Mouse (Mus musculus): ENCODE data around the gene Snap91. TPM values are rescaled to one million over a fixed set of nuclear protein-coding genes. Genes with fewer than 3 reads are reported as not detected.
A peak's percentile ranks its signal among the peaks of the same experiment; 100 is the strongest.

Gene Snap91
- polyA plus RNA-seq, 1 experiment from 2014 or later: 172 TPM

- H3K4me2 ChIP-seq: no peak overlapping the region
- ATAC-seq (replicated peaks): no peak
These were observed 142.4 kb downstream of the Snap91 start for GRCm38 (mm10) chr9:86738067-86738466.

GRCm38 (mm10) chr9:86736991-86737390 is 143.5 kb downstream of the Snap91 start:
- Histone ChIP-seq H3K27ac (no peak overlapping the region), H3K4me1 (no peaks in the 10 kb centered on the region), H3K9me3 (no peaks in the 10 kb centered on the region), H3K36me3 (replicated peaks) (no peaks in the 10 kb centered on the region), H3K4me3 (no peak overlapping the region), H3K27me3 (replicated peaks) (no peaks in the 10 kb centered on the region), H3K4me2 (no peak overlapping the region), H3K9ac (no peak overlapping the region)
- WGBS: 97% methylated on average over 4 of the region's 4 CpGs
- no peak for ATAC-seq (replicated peaks)

More at GRCm38 (mm10) chr9:86738067-86738466, 142.4 kb downstream of the Snap91 start:
- Histone ChIP-seq H3K4me3 (no peak overlapping the region), H3K9ac (no peak overlapping the region), H3K27me3 (replicated peaks) (no peaks in the 10 kb centered on the region), H3K27ac (no peak overlapping the region), H3K9me3 (no peaks in the 10 kb centered on the region), H3K36me3 (replicated peaks) (no peaks in the 10 kb centered on the region), H3K4me1 (peaks cover 3% of the 10 kb centered on the region)
- WGBS: 97% methylated on average over 1 of the region's 1 CpGs

- Histone ChIP-seq H3K27ac (no peak overlapping the region), H3K4me1 (no peaks in the 10 kb centered on the region), H3K9ac (no peak overlapping the region), H3K9me3 (no peaks in the 10 kb centered on the region), H3K27me3 (replicated peaks) (no peaks in the 10 kb centered on the region), H3K36me3 (replicated peaks) (no peaks in the 10 kb centered on the region), H3K4me2 (no peak overlapping the region), H3K4me3 (no peak overlapping the region)
- no peak for ATAC-seq (replicated peaks)
- WGBS: 79% methylated on average over 9 of the region's 9 CpGs
These were observed 145.7 kb downstream of the Snap91 start for GRCm38 (mm10) chr9:86734795-86735194.

- no peak overlapping the region for H3K9ac ChIP-seq
- no peaks in the 10 kb centered on the region for H3K27me3 ChIP-seq (replicated peaks)
- no peaks in the 10 kb centered on the region for H3K36me3 ChIP-seq (replicated peaks)
- no peak overlapping the region for H3K4me3 ChIP-seq
- no peaks in the 10 kb centered on the region for H3K9me3 ChIP-seq
- H3K4me2 ChIP-seq: no peak overlapping the region
- no peak overlapping the region for H3K27ac ChIP-seq
- ATAC-seq (replicated peaks): no peak
- H3K4me1 ChIP-seq: no peaks in the 10 kb centered on the region
These were observed 146.1 kb downstream of the Snap91 start for GRCm38 (mm10) chr9:86734357-86734756.

- 86% methylated on average over 3 of the region's 3 CpGs for WGBS
- no peaks in the 10 kb centered on the region for H3K9me3 ChIP-seq
- no peak overlapping the region for H3K9ac ChIP-seq
- H3K36me3 ChIP-seq (replicated peaks): no peaks in the 10 kb centered on the region
- no peak for ATAC-seq (replicated peaks)
- no peak overlapping the region for H3K27ac ChIP-seq
- H3K4me3 ChIP-seq: no peak overlapping the region
- no peaks in the 10 kb centered on the region; the same call in 1 of the 2 replicates for H3K4me1 ChIP-seq
- H3K27me3 ChIP-seq (replicated peaks): no peaks in the 10 kb centered on the region
- no peak overlapping the region for H3K4me2 ChIP-seq
These were observed 150.6 kb downstream of the Snap91 start for GRCm38 (mm10) chr9:86729811-86730210.

GRCm38 (mm10) chr9:86729084-86729483 is 151.4 kb downstream of the Snap91 start:
- Histone ChIP-seq H3K9me3 (no peaks in the 10 kb centered on the region), H3K27me3 (replicated peaks) (no peaks in the 10 kb centered on the region), H3K27ac (no peak overlapping the region), H3K4me2 (no peak overlapping the region), H3K9ac (no peak overlapping the region), H3K4me1 (no peaks in the 10 kb centered on the region; the same call in 1 of the 2 replicates), H3K4me3 (no peak overlapping the region), H3K36me3 (replicated peaks) (no peaks in the 10 kb centered on the region)
- WGBS: 71% methylated on average over 1 of the region's 1 CpGs
- ATAC-seq (replicated peaks): no peak

- Histone ChIP-seq H3K4me2 (no peak overlapping the region), H3K27me3 (replicated peaks) (no peaks in the 10 kb centered on the region), H3K36me3 (replicated peaks) (no peaks in the 10 kb centered on the region), H3K27ac (no peak overlapping the region), H3K4me3 (no peak overlapping the region), H3K9me3 (no peaks in the 10 kb centered on the region), H3K9ac (no peak overlapping the region), H3K4me1 (no peaks in the 10 kb centered on the region; the same call in 1 of the 2 replicates)
- no peak for ATAC-seq (replicated peaks)
- 82% methylated on average over 10 of the region's 10 CpGs for WGBS
These were observed 152.1 kb downstream of the Snap91 start for GRCm38 (mm10) chr9:86728214-86728814.

- Histone ChIP-seq H3K4me2 (no peak overlapping the region), H3K27ac (peak overlapping the region; percentile 52; the same call in 1 of the 2 replicates)
These were observed 154.1 kb downstream of the Snap91 start for GRCm38 (mm10) chr9:86726381-86726720.

GRCm38 (mm10) chr9:86725604-86726380 is 154.7 kb downstream of the Snap91 start:
- H3K9ac ChIP-seq: no peak overlapping the region
- no peak overlapping the region for H3K4me2 ChIP-seq
- H3K36me3 ChIP-seq (replicated peaks): no peaks in the 10 kb centered on the region
- WGBS: 40% methylated on average over 7 of the region's 7 CpGs
- ATAC-seq (replicated peaks): peak; percentile 77
- H3K4me1 ChIP-seq: no peaks in the 10 kb centered on the region; the same call in 1 of the 2 replicates
- no peak overlapping the region for H3K4me3 ChIP-seq
- H3K27me3 ChIP-seq (replicated peaks): no peaks in the 10 kb centered on the region
- H3K9me3 ChIP-seq: no peaks in the 10 kb centered on the region
- H3K27ac ChIP-seq: peak overlapping the region; percentile 52

More at GRCm38 (mm10) chr9:86726381-86726720, 154.1 kb downstream of the Snap91 start:
- H3K4me3 ChIP-seq: no peak overlapping the region
- no peaks in the 10 kb centered on the region; the same call in 1 of the 2 replicates for H3K4me1 ChIP-seq
- H3K9me3 ChIP-seq: no peaks in the 10 kb centered on the region
- 64% methylated on average over 5 of the region's 5 CpGs for WGBS
- no peaks in the 10 kb centered on the region for H3K27me3 ChIP-seq (replicated peaks)
- no peaks in the 10 kb centered on the region for H3K36me3 ChIP-seq (replicated peaks)
- ATAC-seq (replicated peaks): peak; percentile 34
- H3K9ac ChIP-seq: no peak overlapping the region

GRCm38 (mm10) chr9:86725066-86725465 is 155.4 kb downstream of the Snap91 start:
- Histone ChIP-seq H3K4me1 (no peaks in the 10 kb centered on the region; the same call in 1 of the 2 replicates), H3K9me3 (no peaks in the 10 kb centered on the region), H3K4me2 (no peak overlapping the region), H3K27ac (peak overlapping the region; percentile 52; the same call in 1 of the 2 replicates), H3K4me3 (no peak overlapping the region), H3K27me3 (replicated peaks) (no peaks in the 10 kb centered on the region), H3K9ac (no peak overlapping the region), H3K36me3 (replicated peaks) (no peaks in the 10 kb centered on the region)
- no peak for ATAC-seq (replicated peaks)
- WGBS: 95% methylated on average over 4 of the region's 4 CpGs

GRCm38 (mm10) chr9:86720794-86721193 is 159.7 kb downstream of the Snap91 start:
- no peaks in the 10 kb centered on the region; the same call in 1 of the 2 replicates for H3K4me1 ChIP-seq
- ATAC-seq (replicated peaks): no peak
- H3K9me3 ChIP-seq: no peaks in the 10 kb centered on the region
- 84% methylated on average over 2 of the region's 2 CpGs for WGBS
- no peaks in the 10 kb centered on the region for H3K27me3 ChIP-seq (replicated peaks)
- H3K4me2 ChIP-seq: no peak overlapping the region
- no peak overlapping the region for H3K27ac ChIP-seq
- H3K4me3 ChIP-seq: no peak overlapping the region
- no peak overlapping the region for H3K9ac ChIP-seq
- H3K36me3 ChIP-seq (replicated peaks): no peaks in the 10 kb centered on the region

- Histone ChIP-seq H3K9ac (no peak overlapping the region), H3K27ac (no peak overlapping the region), H3K4me1 (no peaks in the 10 kb centered on the region), H3K4me3 (no peak overlapping the region), H3K36me3 (replicated peaks) (no peaks in the 10 kb centered on the region), H3K9me3 (no peaks in the 10 kb centered on the region), H3K27me3 (replicated peaks) (no peaks in the 10 kb centered on the region), H3K4me2 (no peak overlapping the region)
- WGBS: 92% methylated on average over 5 of the region's 5 CpGs
- ATAC-seq (replicated peaks): no peak
These were observed 160.2 kb downstream of the Snap91 start for GRCm38 (mm10) chr9:86720227-86720626.

GRCm38 (mm10) chr9:86717119-86717518 is 163.3 kb downstream of the Snap91 start:
- H3K4me2 ChIP-seq: no peak overlapping the region
- no peak for ATAC-seq (replicated peaks)
- H3K27me3 ChIP-seq (replicated peaks): no peaks in the 10 kb centered on the region
- no peaks in the 10 kb centered on the region for H3K4me1 ChIP-seq
- no peak overlapping the region for H3K4me3 ChIP-seq
- H3K27ac ChIP-seq: no peak overlapping the region
- H3K36me3 ChIP-seq (replicated peaks): no peaks in the 10 kb centered on the region
- H3K9me3 ChIP-seq: no peaks in the 10 kb centered on the region
- H3K9ac ChIP-seq: no peak overlapping the region
- 80% methylated on average over 5 of the region's 5 CpGs for WGBS

Measured in midbrain, embryonic 15.5 days (tissue).